Mouse (Mus musculus) thymus, postnatal 0 days (tissue): ENCODE measurements around the gene Kcnma1. TPM values are rescaled to one million over a fixed set of nuclear protein-coding genes. Genes with fewer than 3 reads are reported as not detected.

Experiments
- DNase-seq: peaks from one replicate; pipeline ENCODE4 v3.0.0-alpha.2; 2015; ENCODE audit warnings: low spot score
- polyA plus RNA-seq: library from polyadenylated mRNA; unstranded; fragments of >200 nt; fragmentation: Nextera tagmentation; extraction: Ambion mirVana; gene quantifications from 2 replicates; pipeline ENCODE4 v1.2.1, GENCODE M21; 2015

The Kcnma1 gene
- polyA plus RNA-seq, 1 experiment from 2014 or later, result 2.4 TPM

GRCm38 (mm10) chr14:23358776-23359175, 655.5 kb downstream of the Kcnma1 start:
- DNase-seq, result no peak

- no peak for DNase-seq
Measured at GRCm38 (mm10) chr14:23357529-23358278, 656.6 kb downstream of the Kcnma1 start.

GRCm38 (mm10) chr14:23326786-23327185, 687.5 kb downstream of the Kcnma1 start:
- no peak for DNase-seq

DNA sequence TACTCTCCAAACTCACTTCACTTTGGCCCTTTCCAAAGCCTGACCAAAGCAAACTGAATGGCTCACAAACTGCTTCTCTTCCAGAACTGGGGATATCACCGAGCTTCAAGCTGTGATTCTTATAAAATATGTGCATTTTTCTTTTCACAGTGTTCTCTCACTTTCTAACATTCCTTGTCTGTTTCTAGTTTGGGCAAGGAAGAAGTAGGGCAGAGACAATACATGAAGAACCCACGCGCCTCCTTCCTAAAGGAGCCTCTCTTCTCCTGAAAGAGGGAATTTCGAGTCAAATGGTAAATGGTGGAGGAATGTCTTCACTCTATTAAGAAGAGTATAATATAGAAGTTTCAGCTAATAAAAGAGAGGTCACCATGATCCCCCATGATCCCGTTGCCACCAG, 709.0 kb downstream of the Kcnma1 start:
- DNase-seq, result no peak

DNA sequence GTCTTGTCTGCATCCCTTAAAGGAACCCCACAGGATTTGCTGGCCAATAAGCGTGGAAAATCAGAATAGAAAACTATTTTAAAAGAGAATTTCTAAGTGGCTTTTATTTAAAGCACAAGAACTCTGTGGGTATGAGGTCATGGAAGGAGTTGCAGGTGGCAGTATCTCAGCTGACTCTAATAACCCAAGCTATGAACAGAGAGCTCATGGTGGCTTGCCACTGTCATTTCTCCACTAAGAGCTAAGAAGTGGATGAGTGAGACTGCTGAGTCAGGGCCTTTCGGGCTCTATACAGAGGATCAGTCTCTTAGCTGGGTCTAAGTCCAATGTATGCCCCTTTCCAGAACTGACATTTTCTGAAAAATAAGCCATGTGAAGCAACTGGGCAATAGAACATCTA, 713.8 kb downstream of the Kcnma1 start:
- no peak for DNase-seq

DNA sequence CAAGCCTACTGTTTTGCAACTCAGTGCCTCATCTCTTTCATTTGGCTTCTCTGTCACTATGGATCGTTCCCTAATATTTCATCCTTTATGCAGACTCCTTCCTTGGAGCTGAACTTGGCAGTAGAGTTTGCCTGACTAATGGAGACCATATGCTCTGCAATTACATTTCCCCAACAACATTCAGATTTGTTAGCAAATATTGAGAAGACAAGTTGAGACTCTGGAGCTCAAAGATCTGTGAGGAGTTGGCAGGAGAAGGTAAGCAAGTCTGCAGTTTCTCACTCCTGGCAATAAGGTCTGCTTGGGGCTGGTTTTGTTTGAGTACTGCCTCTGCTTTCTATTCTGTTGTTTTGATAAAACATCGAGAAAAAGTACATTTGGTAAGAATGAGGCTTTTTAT, 723.7 kb downstream of the Kcnma1 start:
- DNase-seq, result no peak

DNA sequence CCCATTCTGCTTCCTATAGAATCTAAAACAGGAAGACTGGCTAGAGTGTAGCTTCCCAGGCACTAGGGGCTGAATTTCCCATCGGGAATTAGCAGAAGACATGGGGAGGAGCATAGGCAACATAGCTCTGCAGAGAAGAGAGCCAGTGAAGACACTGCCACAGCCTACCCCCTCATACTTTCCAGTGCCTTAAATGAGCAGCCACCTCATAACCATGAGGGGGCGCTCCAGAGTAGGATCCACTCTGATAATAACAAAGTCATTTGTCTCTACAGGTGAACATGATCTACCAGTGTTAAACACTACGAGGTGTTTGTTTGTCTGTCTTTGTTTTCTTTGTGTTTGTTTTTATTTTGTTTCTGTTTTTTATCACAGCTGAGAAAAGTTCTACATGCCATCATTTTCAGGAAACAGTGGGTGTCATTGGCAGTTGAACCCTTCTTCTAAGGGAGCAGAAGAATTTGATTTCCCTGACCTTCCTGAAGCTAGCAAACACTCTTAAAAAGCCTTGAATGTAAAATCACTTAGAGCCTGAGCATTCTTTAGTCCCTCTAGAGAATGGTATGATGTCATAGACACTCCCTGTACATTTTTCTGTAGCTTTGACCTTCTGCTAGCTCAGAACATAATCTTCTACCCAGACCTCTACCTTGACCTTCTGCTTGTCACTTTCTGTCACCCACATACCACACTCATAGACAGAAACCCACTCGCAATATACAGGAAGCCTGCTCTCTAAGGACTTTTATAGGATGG, 747.6 kb downstream of the Kcnma1 start:
- DNase-seq, result peak; percentile 2

GRCm38 (mm10) chr14:23253154-23253553, 761.1 kb downstream of the Kcnma1 start:
- no peak for DNase-seq

DNA sequence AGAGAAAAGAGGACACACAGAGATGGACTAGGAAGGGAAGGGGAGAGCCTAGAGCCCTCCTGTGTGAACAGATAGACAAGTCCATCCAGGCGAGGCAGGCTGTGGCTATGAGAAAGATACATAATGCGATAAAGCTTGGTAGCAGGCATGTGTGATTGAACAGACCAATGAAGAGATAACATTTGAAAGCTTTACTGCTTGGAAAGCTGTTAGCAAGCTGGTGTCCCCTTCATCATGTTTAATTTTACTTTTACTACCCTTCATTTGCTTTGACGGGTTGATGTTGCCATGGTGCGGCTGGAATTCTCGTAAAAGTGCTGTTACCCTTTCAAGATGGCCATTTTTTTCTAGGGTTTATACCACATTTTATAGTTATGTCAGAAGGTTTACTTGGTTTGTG, 769.8 kb downstream of the Kcnma1 start:
- DNase-seq, result no peak

DNA sequence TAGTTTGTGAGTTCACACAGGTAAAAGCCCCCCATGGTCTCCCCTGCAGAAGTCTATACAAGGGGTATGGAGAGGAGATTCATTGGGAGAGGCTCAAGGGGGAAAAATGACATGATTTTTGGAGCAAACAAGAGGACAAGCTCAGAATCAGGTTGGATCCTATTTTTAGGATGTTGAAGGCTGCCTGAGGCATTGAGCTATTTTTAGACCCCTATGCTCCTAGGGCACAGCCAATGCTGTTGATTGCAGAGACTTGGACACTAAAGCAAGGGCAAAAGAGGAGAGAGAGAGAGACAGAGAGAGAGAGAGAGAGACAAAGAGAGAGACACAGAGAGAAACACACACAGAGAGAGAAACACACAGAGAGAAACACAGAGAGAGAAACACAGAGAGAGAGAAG, 770.4 kb downstream of the Kcnma1 start:
- no peak for DNase-seq

Other genes with a start within 250 kb of the Kcnma1 start
- 1.7 and 2.0 TPM in 2 replicates for gene Dlg5, start 231.4 kb upstream of the Kcnma1 start, polyA plus RNA-seq